21 mouse cellular contexts compared by ENCODE assay signal in genomic region chr5:14793891-14794290, GRCm38 (mm10).
"Had no signal": no experiment of that assay in that cellular context is flagged by ENCODE, and none has a peak within 500 bp of the region (broad histone marks: within the 10 kb centered on the region; RNA-seq: fewer than 3 reads in every experiment).

No protein-coding gene starts in this region.

- H3K27ac ChIP-seq: limb, embryonic 12.5 days; limb, embryonic 15.5 days; liver, embryonic 14.5 days; macrophage; midbrain, embryonic 10.5 days; midbrain, embryonic 13.5 days; neural tube, embryonic 13.5 days; stomach, embryonic 15.5 days had no signal

- DNase-seq: kidney, adult 9 months; kidney, postnatal 14 days; kidney, postnatal 4 days; left cerebral cortex, postnatal 4 days; liver, postnatal 0 days; lung, embryonic 14.5 days; retina, postnatal 1 day; right cerebral cortex, postnatal 25 days; spleen, adult 18-20 months; thymus, postnatal 25 days had no signal

- ATAC-seq: liver, postnatal 0 days; lung, postnatal 0 days; midbrain, embryonic 13.5 days; midbrain, embryonic 16.5 days had no signal

- H3K4me3 ChIP-seq: limb, embryonic 12.5 days; limb, embryonic 15.5 days; midbrain, embryonic 10.5 days; midbrain, embryonic 13.5 days; myocyte; neural tube, embryonic 13.5 days; stomach, embryonic 15.5 days had no signal
